Mouse (Mus musculus): ENCODE results near the gene Gm20721.

Gm20721 gene

DNA sequence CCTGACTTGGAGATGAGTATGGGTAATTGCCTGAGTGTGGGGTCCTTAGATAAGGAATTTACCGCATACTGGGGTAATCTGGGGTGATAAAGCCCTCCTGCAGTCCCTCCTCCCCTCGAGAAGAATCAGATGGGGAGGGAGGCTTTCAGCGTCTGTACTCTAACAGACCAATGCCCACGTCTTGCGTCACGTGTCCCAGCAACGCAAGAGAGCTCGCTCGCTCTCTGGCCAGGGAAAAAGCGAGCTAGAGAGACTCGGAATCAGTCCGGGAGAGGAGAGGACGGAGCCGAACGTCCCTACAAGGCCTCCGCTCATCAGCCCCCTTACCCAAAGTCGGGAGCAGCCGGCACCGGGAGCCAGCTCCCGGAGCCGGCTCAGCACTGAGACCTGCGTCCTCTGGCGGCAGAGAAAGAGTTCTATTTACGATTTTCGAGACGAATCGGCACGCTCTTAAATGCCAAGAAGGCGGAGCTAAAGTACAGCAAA lies 49.4 kb downstream of the Gm20721 start:
- DNase-seq (ENCODE audit: low spot score) = no peak

DNA sequence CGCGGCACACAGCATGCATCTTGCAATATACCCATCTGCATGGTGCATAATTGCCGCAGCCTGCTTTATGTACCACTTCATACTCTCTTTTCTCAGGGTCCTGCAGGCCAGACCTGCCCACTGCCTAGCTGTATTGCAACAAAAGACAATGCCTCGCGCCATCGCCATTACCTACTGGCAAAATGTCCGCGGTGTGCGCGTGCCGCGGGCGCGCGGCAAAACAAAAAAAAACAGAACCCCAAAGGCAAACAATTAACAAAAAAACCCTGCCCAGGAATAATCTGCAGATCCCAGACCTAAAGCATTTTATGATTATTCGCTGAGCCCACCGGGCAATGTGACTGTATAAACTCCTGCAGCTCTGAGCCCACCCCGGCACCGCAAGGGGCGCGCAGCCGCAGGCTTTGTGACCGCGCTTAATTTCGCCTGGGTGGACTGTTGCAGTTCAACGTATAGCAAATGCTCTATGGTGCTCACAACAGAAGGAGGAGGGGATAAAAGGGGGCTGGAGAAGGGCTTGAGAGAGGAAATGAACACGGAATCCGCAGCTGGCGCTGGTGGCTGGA lies 50.5 kb downstream of the Gm20721 start:
- DNase-seq (ENCODE audit: low spot score) = no peak

DNA sequence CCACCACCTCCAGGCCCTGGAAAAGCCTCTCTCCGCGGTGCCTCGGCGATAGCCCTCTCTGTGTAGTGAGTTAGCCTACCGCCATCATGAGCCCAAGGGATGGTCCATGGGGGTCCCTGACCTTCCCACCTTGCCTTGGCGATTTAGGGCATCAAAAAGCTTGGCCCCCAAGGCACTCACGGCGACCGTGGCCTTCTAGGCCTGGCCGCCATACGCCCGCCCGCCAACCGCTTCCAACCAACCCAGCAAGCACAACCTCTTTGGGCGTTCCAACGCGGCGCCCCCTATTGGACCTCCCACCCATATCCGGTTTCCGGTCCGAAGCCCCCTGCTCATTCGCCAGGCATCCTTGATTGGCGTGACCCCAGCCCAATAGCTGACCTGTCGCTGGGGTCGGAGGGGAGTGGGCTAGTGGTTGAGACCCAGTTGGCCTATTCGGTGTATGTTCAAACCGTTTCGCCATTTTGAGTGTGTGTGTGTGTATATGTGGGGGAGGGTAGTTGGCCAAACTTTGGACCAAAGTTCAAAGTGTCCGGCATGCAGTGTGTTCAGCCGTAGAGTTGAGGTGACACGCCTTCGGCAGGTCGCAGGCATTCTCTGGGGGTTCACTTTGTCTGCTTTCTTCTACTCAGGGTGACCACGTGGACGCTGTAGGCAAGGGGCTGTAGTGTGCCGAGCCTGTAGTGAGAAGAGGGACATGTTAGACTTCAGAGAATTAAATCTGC lies 51.2 kb downstream of the Gm20721 start:
- DNase-seq (ENCODE audit: low spot score) = peak; percentile 45

DNA sequence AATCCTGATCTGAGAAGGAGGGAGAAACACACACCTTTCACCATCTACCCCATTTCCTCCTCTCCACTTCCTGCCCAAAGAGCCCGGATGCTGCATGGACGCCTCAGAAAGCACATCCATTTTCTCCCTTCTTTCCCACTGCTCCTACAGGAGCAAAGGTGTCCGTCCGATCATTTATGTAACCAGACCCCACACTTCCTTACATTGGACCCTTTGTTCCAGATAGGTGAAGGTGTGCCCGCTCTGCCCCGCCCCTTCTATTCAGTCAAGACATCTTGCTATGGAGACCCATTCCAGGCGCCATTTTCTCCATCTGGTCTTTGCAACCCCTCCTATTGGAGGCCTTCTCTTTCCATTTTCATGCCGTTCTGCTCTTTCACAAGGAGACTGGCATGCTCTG lies 52.1 kb downstream of the Gm20721 start:
- DNase-seq (ENCODE audit: low spot score) = no peak

DNA sequence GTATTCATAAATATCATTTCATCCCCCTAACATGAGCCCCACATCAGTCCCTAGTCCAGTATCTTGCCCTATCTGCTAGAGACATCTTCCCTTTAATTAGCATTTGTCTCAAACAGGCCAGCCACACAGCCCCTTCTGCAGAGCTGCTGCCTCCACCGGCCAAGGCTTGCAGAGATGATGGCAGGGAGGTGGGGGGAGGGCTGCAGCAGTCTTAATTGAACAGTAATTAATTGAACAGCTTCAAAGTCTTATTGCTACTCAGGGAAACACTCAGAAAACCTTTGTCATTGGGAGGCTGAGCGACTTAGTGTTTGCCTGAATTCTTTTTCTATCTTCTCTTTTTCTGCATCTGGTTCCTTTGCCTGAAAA lies 54.9 kb downstream of the Gm20721 start:
- DNase-seq (ENCODE audit: low spot score) = no peak

DNA sequence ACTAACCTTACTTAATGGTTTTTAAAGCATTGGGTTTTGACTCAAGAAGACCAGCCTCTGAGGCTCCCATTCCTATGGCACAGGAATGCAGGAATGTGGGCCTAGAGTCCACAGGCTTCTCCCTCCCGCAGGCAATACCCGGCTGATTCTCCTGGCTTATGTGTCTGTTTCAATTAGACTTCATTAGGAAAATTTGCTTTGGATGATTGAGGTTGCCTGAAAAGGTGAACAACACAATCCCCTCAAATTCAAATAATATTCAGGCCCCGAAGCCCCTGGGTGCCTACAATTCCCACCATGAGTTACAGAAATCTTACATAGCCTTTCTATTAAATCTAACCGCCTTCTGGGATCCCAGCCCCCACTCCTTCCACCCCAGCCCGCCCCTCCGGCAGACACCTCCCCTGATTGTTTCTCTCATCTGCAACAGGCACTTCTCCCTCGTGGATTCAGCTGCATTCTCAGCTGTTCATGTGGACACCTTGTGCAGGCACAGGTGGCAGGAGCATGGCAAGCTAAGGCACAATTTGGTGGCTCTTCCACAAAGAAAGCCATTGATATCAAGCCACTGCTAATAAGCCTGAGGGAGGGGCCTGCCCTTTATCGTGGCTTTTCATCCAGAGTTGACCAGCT lies 55.4 kb downstream of the Gm20721 start:
- no peak for DNase-seq (ENCODE audit: low spot score)

DNA sequence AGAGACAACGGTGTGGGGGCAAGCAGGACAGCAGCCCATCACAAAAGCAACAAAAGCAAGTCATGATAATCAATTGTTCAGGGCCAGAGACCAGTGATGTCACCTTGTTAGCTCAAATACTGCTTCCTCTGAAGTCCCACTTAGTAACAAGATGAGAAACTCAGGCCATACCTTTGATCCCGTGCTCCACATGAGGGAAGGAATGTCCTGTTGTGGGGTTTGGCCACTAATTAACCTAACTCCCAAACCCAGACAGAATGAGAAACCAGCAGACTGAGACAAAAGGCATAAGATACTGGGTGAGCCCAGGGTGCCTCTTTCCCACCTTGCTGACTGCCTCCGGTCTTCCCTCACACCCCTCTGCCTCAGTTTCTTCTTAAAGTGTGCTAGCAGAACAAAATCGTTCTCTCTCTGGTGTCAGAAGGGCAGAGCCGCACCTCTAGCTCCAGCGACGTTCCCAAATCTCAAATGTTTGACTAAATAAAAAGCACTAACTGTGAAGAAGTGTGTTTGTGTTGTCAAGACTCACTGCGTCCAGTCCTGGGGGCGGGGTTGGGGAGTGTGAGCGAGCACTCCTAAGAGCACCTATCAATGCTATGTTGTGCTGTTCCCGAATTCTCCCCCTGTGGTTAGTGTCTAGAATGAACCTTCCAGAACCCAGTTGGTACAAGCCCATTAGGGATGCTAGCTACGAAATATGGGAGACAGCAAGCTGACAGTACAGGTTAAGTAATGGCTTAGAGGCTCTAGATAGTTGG lies 57.7 kb downstream of the Gm20721 start:
- DNase-seq (ENCODE audit: low spot score) = no peak

DNA sequence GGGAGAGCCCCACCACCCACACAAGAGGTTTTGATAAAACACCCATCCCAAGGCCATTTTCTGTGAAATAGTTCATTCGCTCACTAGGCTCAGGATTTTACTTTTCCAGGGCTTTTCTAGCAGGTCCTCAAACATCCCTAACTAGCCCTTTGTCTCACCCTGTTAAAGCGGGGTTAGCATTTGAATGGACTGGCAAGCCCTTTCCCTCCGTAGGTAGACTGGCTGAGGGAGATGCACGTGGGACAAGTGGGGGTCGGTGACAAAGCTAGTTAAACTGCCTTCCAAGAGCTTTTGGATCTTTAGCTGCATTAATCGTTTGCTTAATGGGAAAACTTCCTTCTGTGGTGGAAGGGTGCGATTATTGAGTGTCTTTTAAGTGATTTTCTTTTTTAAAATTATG lies 58.6 kb downstream of the Gm20721 start:
- no peak for DNase-seq (ENCODE audit: low spot score)

DNA sequence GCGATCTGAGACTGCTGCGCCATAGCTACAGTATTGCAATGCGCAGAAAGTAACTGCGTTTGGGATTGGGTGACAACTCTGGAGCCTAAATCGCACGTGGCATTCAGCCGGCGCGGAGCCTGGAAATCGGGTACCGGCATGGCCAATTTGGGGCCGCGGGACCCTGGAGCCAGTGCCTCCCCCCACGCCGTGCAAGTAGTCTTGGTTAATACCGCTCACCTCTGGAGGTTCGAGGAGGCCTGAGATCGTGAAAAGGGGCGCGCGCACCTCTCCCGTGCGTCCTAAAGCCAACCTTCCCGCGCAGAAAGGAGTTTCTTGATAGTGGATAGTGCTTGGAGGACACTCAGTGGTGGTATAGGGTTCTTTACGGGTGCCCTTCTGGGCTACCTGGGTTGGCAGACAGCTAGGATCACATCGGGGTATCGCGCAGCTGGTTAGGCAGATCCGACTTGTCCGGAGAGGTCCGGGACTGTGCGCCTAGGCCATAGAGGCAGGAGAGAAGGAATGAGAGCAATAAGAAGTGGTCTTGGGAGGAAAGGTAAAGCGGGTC lies 60.5 kb downstream of the Gm20721 start:
- no peak for DNase-seq (ENCODE audit: low spot score)

DNA sequence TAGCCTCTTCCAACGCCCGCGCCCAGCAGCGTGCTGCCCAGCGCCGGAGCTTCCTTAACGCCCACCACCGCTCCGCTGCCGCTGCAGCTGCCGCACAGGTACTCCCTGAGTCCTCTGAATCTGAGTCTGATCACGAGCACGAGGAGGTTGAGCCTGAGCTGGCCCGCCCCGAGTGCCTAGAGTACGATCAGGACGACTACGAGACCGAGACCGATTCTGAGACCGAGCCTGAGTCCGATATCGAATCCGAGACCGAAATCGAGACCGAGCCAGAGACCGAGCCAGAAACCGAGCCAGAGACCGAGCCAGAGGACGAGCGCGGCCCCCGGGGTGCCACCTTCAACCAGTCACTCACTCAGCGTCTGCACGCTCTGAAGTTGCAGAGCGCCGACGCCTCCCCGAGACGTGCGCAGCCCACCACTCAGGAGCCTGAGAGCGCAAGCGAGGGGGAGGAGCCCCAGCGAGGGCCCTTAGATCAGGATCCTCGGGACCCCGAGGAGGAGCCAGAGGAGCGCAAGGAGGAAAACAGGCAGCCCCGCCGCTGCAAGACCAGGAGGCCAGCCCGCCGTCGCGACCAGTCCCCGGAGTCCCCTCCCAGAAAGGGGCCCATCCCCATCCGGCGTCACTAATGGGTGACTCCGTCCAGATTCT lies 61.6 kb downstream of the Gm20721 start:
- no peak for DNase-seq (ENCODE audit: low spot score)

DNA sequence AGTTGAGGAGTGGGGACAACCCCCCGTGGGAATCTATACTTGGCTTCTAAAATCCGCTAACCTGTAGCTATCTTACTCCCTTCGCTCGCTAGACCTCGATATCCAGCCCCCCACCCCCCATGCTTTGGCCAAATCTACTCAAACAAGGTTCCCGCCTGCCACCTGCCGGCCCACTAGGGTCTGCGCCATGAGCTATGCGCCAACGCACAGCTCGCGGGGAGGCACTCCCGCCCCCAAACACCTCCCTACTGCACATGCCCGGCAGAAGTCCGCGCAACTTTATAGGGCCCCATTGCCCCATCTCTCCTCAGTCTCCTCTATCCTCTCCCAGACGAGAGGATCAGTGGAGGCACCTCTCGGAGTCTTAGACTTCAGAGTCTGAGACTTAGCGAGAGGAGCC lies 62.5 kb downstream of the Gm20721 start, which contains the start of gene Gnas:
Gene Gnas, plus strand, starts transcription at position 310 of the 400 bp plus-strand sequence.
- DNase-seq (ENCODE audit: low spot score) = no peak

DNA sequence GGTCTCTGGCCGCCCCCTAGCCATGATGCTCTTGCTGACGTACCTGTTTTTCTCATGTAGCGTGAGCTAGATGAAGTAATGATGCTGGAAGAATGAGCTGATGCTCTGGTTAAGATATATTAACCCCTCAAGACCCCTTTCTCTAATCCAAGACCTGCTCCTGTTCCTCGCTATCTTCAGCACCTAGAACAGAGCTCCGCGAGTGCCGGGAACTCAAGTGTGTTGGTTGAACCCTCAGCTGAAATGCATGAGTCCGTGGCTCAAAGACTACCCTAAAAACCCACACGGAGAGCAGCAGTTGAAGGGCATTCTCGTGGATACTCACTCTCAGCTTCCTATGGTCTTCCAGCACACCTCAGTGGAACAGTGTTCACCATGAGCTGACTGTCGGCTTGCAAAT lies 63.2 kb downstream of the Gm20721 start:
- no peak for DNase-seq (ENCODE audit: low spot score)
